Mouse (Mus musculus): Measurements from ENCODE around the gene Fbxl17. TPM values are rescaled to one million over a fixed set of nuclear protein-coding genes. Genes with fewer than 3 reads are reported as not detected.

Fbxl17 gene
- polyA plus RNA-seq, 1 experiment from 2014 or later = 3.0 TPM

DNA sequence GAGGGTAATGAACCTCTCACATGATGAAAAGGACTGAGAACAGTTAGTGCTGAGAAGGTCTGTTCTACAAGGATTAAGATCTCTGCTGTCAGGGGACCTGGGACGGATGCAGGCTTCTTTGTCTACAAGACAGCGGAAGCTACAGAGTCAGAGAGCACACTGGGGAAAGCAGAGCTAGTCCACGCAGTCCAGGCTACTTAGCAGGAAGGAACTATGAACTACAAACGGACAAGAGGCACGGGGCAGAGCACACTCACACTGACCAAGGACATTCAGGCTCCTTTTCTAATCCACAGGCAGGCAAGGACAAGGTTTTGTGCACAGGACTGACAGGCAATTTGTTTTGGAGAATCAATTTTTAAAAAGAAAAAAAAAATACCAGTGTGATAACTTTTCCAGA, 437.0 kb downstream of the Fbxl17 start:
- H3K9me3 ChIP-seq (ENCODE audit: control insufficient read depth, low read length) = no peaks in the 10 kb centered on the region
- H3K4me3 ChIP-seq (ENCODE audit: low read depth, low read length) = no peak overlapping the region
- no peak overlapping the region for H3K9ac ChIP-seq (ENCODE audit: low read depth, low read length)
- no peaks in the 10 kb centered on the region for H3K27me3 ChIP-seq (replicated peaks; ENCODE audit: control insufficient read depth, insufficient read depth, low read length)
- 68% methylated on average over 5 of the region's 5 CpGs for WGBS
- no peaks in the 10 kb centered on the region for H3K36me3 ChIP-seq (ENCODE audit: control insufficient read depth, insufficient read depth, low read length)
- no peak overlapping the region for H3K4me2 ChIP-seq
- no peak overlapping the region for H3K27ac ChIP-seq (ENCODE audit: low read depth, low read length)
- no peaks in the 10 kb centered on the region for H3K4me1 ChIP-seq (replicated peaks; ENCODE audit: control insufficient read depth, insufficient read depth, low read length)
- no peak for ATAC-seq (replicated peaks; ENCODE audit: low FRiP score)
- DNase-seq (ENCODE audit: low spot score) = no peak

DNA sequence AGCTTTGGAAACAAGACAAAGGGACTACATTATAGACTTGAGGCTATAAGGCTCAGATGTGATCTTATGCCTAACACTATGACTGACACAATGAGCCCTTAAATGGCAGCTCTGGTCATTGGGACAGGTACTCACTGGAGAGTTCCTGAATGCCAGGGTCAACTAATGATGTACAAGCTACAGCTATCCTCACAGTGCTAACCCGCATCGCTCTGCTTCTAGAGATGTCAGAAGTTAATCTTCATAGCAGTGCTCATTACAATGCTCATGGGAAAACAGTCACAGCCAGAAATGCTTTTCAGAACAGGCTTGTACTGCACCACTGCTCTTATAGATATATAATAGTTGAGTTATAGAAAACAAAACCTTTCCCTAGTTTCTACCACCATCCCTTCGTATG, 438.0 kb downstream of the Fbxl17 start:
- ATAC-seq (replicated peaks; ENCODE audit: low FRiP score) (no peak), DNase-seq (ENCODE audit: low spot score) (no peak)
- Histone ChIP-seq H3K27me3 (replicated peaks; ENCODE audit: control insufficient read depth, insufficient read depth, low read length) (no peaks in the 10 kb centered on the region), H3K4me3 (ENCODE audit: low read depth, low read length) (no peak overlapping the region), H3K4me1 (replicated peaks; ENCODE audit: control insufficient read depth, insufficient read depth, low read length) (no peaks in the 10 kb centered on the region), H3K36me3 (ENCODE audit: control insufficient read depth, insufficient read depth, low read length) (no peaks in the 10 kb centered on the region), H3K4me2 (no peak overlapping the region), H3K27ac (ENCODE audit: low read depth, low read length) (no peak overlapping the region), H3K9me3 (ENCODE audit: control insufficient read depth, low read length) (no peaks in the 10 kb centered on the region), H3K9ac (ENCODE audit: low read depth, low read length) (no peak overlapping the region)
- 84% methylated on average over 3 of the region's 3 CpGs for WGBS

DNA sequence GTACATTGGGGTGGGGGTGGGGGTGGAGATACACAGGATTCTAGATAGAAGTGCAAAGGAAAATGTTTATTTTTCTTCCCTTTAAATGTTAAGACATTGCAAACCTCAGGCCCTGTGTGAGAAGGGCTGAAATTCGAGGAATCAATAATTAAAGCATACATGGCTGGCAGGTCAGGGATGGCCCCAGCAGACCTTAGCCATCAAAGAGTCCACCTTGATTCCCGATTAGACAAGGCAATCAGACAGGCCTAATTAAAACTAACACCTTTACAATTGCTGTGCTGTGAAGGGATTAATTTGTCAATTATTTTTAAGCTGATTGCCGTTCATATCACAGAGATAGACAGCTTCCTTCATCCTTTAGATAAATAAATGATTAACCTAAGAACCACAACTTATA, 439.0 kb downstream of the Fbxl17 start:
- no peak overlapping the region for H3K4me2 ChIP-seq
- no peaks in the 10 kb centered on the region for H3K9me3 ChIP-seq (ENCODE audit: control insufficient read depth, low read length)
- H3K36me3 ChIP-seq (ENCODE audit: control insufficient read depth, insufficient read depth, low read length) = no peaks in the 10 kb centered on the region
- no peak overlapping the region for H3K9ac ChIP-seq (ENCODE audit: low read depth, low read length)
- no peak overlapping the region for H3K4me3 ChIP-seq (ENCODE audit: low read depth, low read length)
- no peak overlapping the region for H3K27ac ChIP-seq (ENCODE audit: low read depth, low read length)
- no peak for ATAC-seq (replicated peaks; ENCODE audit: low FRiP score)
- H3K27me3 ChIP-seq (replicated peaks; ENCODE audit: control insufficient read depth, insufficient read depth, low read length) = no peaks in the 10 kb centered on the region
- 68% methylated on average over 3 of the region's 3 CpGs for WGBS
- no peak for DNase-seq (ENCODE audit: low spot score)
- no peaks in the 10 kb centered on the region for H3K4me1 ChIP-seq (replicated peaks; ENCODE audit: control insufficient read depth, insufficient read depth, low read length)

DNA sequence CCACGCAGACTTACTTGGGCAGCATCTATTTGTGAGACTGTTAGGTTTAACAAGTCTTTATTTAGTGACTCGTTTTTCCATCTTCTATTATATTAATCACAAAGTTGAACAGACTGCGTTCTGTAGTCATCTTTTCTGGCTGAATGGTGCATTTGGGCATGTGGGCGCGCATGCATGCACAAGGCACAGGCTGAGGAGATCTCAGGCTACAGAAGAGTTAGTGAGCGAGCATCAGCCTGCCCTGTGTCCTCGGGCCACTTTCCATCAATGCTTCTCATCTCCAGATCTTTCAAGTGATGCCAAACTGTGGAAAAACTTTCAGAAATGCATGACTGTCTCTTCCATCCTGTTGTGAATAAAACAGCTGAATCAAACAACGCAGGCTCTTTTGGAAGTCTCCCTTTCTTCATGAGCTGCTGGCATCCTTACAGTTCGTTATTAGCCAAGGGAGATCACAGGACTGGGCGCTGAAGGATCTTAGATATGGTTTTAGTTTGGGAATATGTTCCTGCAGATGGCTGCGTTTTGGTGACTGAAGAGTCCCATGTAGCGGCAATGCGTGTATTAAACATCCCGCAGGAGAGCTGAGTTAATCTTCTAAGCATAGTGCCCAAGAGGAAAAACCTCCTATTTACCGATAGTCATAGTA, 442.0 kb downstream of the Fbxl17 start:
- Histone ChIP-seq H3K9me3 (ENCODE audit: control insufficient read depth, low read length) (no peaks in the 10 kb centered on the region), H3K4me2 (no peak overlapping the region), H3K4me1 (replicated peaks; ENCODE audit: control insufficient read depth, insufficient read depth, low read length) (no peaks in the 10 kb centered on the region), H3K4me3 (ENCODE audit: low read depth, low read length) (no peak overlapping the region), H3K36me3 (ENCODE audit: control insufficient read depth, insufficient read depth, low read length) (no peaks in the 10 kb centered on the region), H3K27ac (ENCODE audit: low read depth, low read length) (no peak overlapping the region), H3K9ac (ENCODE audit: low read depth, low read length) (no peak overlapping the region), H3K27me3 (replicated peaks; ENCODE audit: control insufficient read depth, insufficient read depth, low read length) (no peaks in the 10 kb centered on the region)
- DNase-seq (ENCODE audit: low spot score) (no peak), ATAC-seq (replicated peaks; ENCODE audit: low FRiP score) (no peak)
- 86% methylated on average over 15 of the region's 15 CpGs for WGBS

DNA sequence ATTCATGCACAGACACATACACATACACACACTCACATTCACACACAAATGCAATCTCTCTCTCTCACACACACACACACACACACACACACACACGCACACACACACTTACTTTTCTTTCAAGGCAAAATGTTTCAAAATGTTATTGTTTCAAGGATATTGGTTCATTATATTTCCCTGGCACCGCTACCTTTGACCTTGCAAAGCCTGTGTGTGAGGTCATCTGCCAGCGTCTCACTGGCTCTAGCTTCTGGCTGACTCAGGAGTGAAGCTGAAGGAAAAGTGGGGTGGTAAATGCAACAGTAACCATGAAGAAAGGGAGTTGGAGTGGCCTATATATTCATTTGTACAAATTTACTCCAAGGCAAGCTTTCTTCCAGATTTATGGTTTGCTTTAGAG, 442.8 kb downstream of the Fbxl17 start:
- Histone ChIP-seq H3K9me3 (ENCODE audit: control insufficient read depth, low read length) (no peaks in the 10 kb centered on the region), H3K4me1 (replicated peaks; ENCODE audit: control insufficient read depth, insufficient read depth, low read length) (no peaks in the 10 kb centered on the region), H3K36me3 (ENCODE audit: control insufficient read depth, insufficient read depth, low read length) (no peaks in the 10 kb centered on the region), H3K27ac (ENCODE audit: low read depth, low read length) (no peak overlapping the region), H3K4me3 (ENCODE audit: low read depth, low read length) (no peak overlapping the region), H3K4me2 (no peak overlapping the region), H3K27me3 (replicated peaks; ENCODE audit: control insufficient read depth, insufficient read depth, low read length) (no peaks in the 10 kb centered on the region), H3K9ac (ENCODE audit: low read depth, low read length) (no peak overlapping the region)
- DNase-seq (ENCODE audit: low spot score) (no peak), ATAC-seq (replicated peaks; ENCODE audit: low FRiP score) (no peak)
- 83% methylated on average over 3 of the region's 3 CpGs for WGBS

DNA sequence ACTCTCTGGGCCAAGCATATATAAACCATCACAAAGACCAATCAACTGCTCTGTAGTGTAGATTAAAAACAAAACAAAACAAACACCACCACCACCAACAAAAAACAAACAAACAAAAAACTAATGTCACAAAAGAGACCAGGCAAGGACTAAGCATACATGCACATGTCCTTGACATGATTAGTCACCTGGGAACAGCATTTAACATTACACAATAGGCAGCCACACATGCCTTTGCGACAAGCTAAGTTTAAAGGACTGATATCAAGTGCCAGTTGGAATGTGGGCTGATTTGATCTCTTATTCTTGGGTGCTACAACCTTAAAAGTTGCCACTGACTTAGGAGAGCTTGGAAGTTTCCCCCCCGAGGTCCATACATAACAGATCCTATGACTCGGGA, 446.5 kb downstream of the Fbxl17 start:
- no peak overlapping the region for H3K4me2 ChIP-seq
- H3K9me3 ChIP-seq (ENCODE audit: control insufficient read depth, low read length) = no peaks in the 10 kb centered on the region
- H3K27ac ChIP-seq (ENCODE audit: low read depth, low read length) = no peak overlapping the region
- ATAC-seq (replicated peaks; ENCODE audit: low FRiP score) (no peak), DNase-seq (ENCODE audit: low spot score) (no peak)
- WGBS = 80% methylated on average over 3 of the region's 3 CpGs
- H3K4me3 ChIP-seq (ENCODE audit: low read depth, low read length) = no peak overlapping the region
- no peaks in the 10 kb centered on the region for H3K4me1 ChIP-seq (replicated peaks; ENCODE audit: control insufficient read depth, insufficient read depth, low read length)
- no peaks in the 10 kb centered on the region for H3K36me3 ChIP-seq (ENCODE audit: control insufficient read depth, insufficient read depth, low read length)
- H3K27me3 ChIP-seq (replicated peaks; ENCODE audit: control insufficient read depth, insufficient read depth, low read length) = no peaks in the 10 kb centered on the region
- no peak overlapping the region for H3K9ac ChIP-seq (ENCODE audit: low read depth, low read length)

DNA sequence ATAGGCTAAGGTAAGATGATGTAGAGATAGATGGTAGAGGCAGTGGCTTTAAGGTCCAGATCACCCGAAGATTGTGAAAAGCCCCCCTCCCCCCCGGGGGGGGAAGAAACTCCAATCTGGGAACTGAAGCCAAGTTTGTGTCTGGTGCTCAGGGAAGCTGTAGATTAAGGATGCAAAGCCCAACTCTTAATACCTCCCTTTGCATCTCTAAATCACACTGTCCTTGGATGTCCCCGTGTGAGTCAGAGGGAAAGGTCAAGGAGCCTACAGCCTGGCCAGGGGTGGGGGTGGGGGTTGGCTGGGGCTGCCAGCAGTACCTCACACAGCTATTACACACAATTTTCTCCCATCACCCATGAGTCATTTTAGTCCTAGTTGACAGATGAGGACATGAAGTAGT, 453.4 kb downstream of the Fbxl17 start:
- WGBS = 74% methylated on average over 3 of the region's 3 CpGs
- DNase-seq (ENCODE audit: low spot score) (no peak), ATAC-seq (replicated peaks; ENCODE audit: low FRiP score) (no peak)
- Histone ChIP-seq H3K4me2 (no peak overlapping the region), H3K4me1 (replicated peaks; ENCODE audit: control insufficient read depth, insufficient read depth, low read length) (no peaks in the 10 kb centered on the region), H3K36me3 (ENCODE audit: control insufficient read depth, insufficient read depth, low read length) (no peaks in the 10 kb centered on the region), H3K9me3 (ENCODE audit: control insufficient read depth, low read length) (no peaks in the 10 kb centered on the region), H3K27me3 (replicated peaks; ENCODE audit: control insufficient read depth, insufficient read depth, low read length) (no peaks in the 10 kb centered on the region), H3K27ac (ENCODE audit: low read depth, low read length) (no peak overlapping the region), H3K4me3 (ENCODE audit: low read depth, low read length) (no peak overlapping the region), H3K9ac (ENCODE audit: low read depth, low read length) (no peak overlapping the region)

DNA sequence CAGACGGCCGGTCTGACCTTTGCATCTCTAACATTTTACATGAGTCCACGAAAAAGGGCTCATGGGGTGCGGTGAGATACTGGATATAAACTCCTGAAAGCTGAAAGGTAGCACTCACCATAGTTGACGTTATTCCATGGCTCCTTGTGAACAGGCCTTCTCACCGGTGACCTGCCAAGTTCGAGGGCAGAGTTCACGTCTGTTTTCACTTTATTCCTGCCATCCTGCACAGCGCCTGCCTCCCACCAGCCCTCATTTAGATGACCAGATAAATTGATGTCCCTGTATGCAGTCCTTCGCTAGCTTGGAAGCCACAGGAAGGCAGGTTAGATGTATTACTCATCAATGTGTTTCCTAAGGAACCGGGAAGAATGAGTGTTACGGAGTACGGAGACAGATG, 454.5 kb downstream of the Fbxl17 start:
- Histone ChIP-seq H3K4me3 (ENCODE audit: low read depth, low read length) (no peak overlapping the region), H3K27me3 (replicated peaks; ENCODE audit: control insufficient read depth, insufficient read depth, low read length) (no peaks in the 10 kb centered on the region), H3K9ac (ENCODE audit: low read depth, low read length) (no peak overlapping the region), H3K4me2 (no peak overlapping the region), H3K4me1 (replicated peaks; ENCODE audit: control insufficient read depth, insufficient read depth, low read length) (no peaks in the 10 kb centered on the region), H3K9me3 (ENCODE audit: control insufficient read depth, low read length) (no peaks in the 10 kb centered on the region), H3K27ac (ENCODE audit: low read depth, low read length) (no peak overlapping the region), H3K36me3 (ENCODE audit: control insufficient read depth, insufficient read depth, low read length) (no peaks in the 10 kb centered on the region)
- 74% methylated on average over 13 of the region's 13 CpGs for whole genome bisulfite sequencing
- DNase-seq (ENCODE audit: low spot score) = no peak
- ATAC-seq (replicated peaks; ENCODE audit: low FRiP score) = no peak

DNA sequence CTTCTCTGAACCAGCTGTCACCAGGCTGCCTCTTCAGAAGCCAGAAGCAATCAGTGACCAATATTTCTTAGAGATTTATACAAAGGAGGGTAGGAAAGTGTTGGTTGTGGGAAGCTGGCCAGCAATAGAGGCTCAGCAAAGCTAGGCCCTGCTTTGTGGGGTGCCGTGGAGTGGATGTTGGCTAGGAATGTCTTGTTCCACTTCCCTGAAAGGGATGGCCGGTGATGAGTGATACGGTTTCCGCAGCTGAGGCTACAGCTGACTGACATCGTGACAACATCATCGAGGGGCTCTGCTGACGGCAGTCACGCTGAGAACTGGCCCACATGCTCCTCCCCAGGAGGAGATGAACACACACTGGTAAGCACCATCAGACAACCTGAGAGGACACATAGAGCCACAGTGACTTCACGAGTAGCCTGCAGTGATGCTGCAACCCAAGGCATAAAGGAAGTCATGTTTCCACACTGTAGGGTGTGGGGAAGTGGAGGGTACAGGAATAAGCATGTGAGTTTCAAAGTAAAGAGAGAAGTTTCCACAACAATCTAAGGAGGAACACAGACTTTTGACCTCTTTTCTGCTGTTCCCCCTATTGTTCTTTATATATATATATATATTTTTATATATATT, 456.7 kb downstream of the Fbxl17 start:
- Histone ChIP-seq H3K4me2 (no peak overlapping the region), H3K27me3 (replicated peaks; ENCODE audit: control insufficient read depth, insufficient read depth, low read length) (no peaks in the 10 kb centered on the region), H3K9me3 (ENCODE audit: control insufficient read depth, low read length) (no peaks in the 10 kb centered on the region; the same call in 1 of the 2 replicates), H3K4me3 (ENCODE audit: low read depth, low read length) (no peak overlapping the region), H3K4me1 (replicated peaks; ENCODE audit: control insufficient read depth, insufficient read depth, low read length) (no peaks in the 10 kb centered on the region), H3K36me3 (ENCODE audit: control insufficient read depth, insufficient read depth, low read length) (no peaks in the 10 kb centered on the region), H3K27ac (ENCODE audit: low read depth, low read length) (no peak overlapping the region), H3K9ac (ENCODE audit: low read depth, low read length) (no peak overlapping the region)
- 90% methylated on average over 9 of the region's 9 CpGs for WGBS
- DNase-seq (ENCODE audit: low spot score) (no peak), ATAC-seq (replicated peaks; ENCODE audit: low FRiP score) (no peak)
